14 mouse cellular contexts compared by ENCODE assay signal in genomic region chr17:72977616-72978015, GRCm38 (mm10).
"Had no signal": no experiment of that assay in that cellular context is flagged by ENCODE, and none has a peak within 500 bp of the region (broad histone marks: within the 10 kb centered on the region; RNA-seq: fewer than 3 reads in every experiment).

No protein-coding gene starts in this region.

- H3K27me3 ChIP-seq: limb, embryonic 12.5 days; liver, embryonic 13.5 days; lung, embryonic 15.5 days; midbrain, embryonic 15.5 days; neural tube, embryonic 12.5 days; stomach, embryonic 15.5 days had no signal

- H3K4me1 ChIP-seq: limb, embryonic 12.5 days; midbrain, embryonic 15.5 days; neural tube, embryonic 12.5 days had no signal

- ATAC-seq: liver, postnatal 0 days; midbrain, embryonic 15.5 days had no signal

- H3K4me3 ChIP-seq: limb, embryonic 12.5 days; liver, embryonic 13.5 days; lung, embryonic 15.5 days; megakaryocyte, embryonic 14.5 days; midbrain, embryonic 15.5 days; neural tube, embryonic 12.5 days; stomach, embryonic 15.5 days had no signal

- H3K4me2 ChIP-seq: limb, embryonic 12.5 days; lung, embryonic 15.5 days; midbrain, embryonic 11.5 days; midbrain, embryonic 15.5 days; neural tube, embryonic 12.5 days; stomach, embryonic 15.5 days had no signal

- H3K27ac ChIP-seq: limb, embryonic 12.5 days; liver, embryonic 13.5 days; lung, embryonic 15.5 days; macrophage; midbrain, embryonic 15.5 days; neural tube, embryonic 12.5 days; stomach, embryonic 15.5 days had no signal

- H3K9ac ChIP-seq: limb, embryonic 12.5 days; liver, embryonic 13.5 days; liver, postnatal 0 days; lung, embryonic 15.5 days; midbrain, embryonic 15.5 days; neural tube, embryonic 12.5 days; stomach, embryonic 15.5 days had no signal

- H3K36me3 ChIP-seq: limb, embryonic 12.5 days; liver, embryonic 13.5 days; lung, embryonic 15.5 days; midbrain, embryonic 15.5 days; neural tube, embryonic 12.5 days; stomach, embryonic 15.5 days had no signal

- H3K9me3 ChIP-seq: limb, embryonic 12.5 days; liver, embryonic 13.5 days; lung, embryonic 15.5 days; midbrain, embryonic 15.5 days; neural tube, embryonic 12.5 days; stomach, embryonic 15.5 days had no signal

- DNase-seq: layer of hippocampus, adult 9-11 months; liver; liver, embryonic 13.5 days; liver, postnatal 0 days; right cerebral cortex, postnatal 14 days; thymus, postnatal 36 days had no signal
